Mouse (Mus musculus): ENCODE measurements around the gene Tbc1d23. TPM values are rescaled to one million over a fixed set of nuclear protein-coding genes. Genes with fewer than 3 reads are reported as not detected.
"Not testable (repeated sequence)": the region's sequence is repeated elsewhere in the genome, so short reads cannot be mapped to it uniquely, and the experiment has no call there.

Tbc1d23 gene
- total RNA-seq, 2 experiments from 2014 or later = 41.2 to 44.9 TPM

DNA sequence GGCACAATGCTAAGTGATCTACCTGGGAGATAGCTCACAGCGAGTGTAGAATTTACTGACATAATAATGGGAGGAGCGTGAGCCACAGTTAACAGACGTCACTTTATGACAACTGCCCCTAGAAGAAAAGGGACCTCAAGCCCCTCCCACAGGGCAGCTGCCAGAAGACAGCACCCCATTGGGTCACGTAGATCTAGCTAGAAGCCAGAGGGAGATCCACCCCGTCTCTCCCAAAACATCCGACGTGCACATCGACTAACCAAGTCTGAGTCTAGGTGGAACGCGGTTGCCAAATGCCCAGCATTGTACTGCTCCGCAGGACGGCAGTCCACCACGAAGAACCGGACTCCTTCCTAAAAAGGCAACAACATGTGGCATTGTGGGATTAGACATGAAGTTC, 40.1 kb downstream of the Tbc1d23 start:
- TF ChIP-seq CTCF (conservative IDR thresholded peaks at IDR 0.05) = no peak
- no peak for DNase-seq (ENCODE audit: low spot score in 2 of 2)
- Histone ChIP-seq H3K27ac (no peak overlapping the region), H3K4me3 (no peak overlapping the region)

DNA sequence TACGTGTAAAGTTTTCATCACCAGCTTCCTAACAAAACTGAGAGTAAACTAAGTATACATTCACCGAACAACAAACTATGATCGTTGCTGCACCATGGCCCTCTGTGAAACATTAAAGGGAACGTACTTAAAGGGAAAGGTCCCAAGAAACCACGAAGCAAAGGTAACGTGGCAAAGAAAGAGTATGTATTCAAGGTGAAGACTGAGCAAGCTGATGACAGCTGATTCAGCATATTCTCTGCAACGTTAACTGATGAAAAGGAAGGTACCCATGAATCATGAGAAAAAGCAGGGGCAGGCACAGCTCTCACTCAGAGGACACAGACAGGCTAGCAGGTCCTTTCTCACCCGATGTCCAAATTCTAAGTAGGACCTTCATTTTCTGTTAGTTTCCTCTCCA, 40.9 kb downstream of the Tbc1d23 start:
- H3K27ac ChIP-seq = 0 out of 2 replicates have a peak overlapping the region, but pooled peaks have one; percentile 54
- TF ChIP-seq CTCF (conservative IDR thresholded peaks at IDR 0.05) = no peak
- no peak overlapping the region for H3K4me3 ChIP-seq
- DNase-seq (ENCODE audit: low spot score in 2 of 2) = no peak

DNA sequence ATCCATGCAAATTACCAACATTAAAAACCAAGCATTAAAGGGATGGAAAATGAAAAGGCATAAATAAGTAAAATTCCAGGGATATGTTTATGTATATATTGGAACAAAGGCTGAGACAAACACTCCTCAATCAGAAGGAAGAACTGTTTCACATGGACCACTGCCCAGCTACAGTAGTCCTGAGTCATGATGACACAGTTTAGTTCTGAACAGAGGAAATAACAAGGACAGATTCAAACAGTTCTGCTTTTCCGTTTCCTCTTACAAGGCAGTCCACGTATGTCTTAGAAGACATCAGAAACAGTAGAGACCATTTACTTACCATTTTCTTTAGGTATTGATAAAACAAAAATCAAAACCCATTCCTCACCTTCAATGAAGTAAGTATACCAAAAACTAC, 41.8 kb downstream of the Tbc1d23 start:
- no peak for DNase-seq (ENCODE audit: low spot score in 2 of 2)
- H3K4me3 ChIP-seq = no peak overlapping the region
- H3K27ac ChIP-seq = peak overlapping the region; percentile 54
- no peak for TF ChIP-seq CTCF (conservative IDR thresholded peaks at IDR 0.05)

DNA sequence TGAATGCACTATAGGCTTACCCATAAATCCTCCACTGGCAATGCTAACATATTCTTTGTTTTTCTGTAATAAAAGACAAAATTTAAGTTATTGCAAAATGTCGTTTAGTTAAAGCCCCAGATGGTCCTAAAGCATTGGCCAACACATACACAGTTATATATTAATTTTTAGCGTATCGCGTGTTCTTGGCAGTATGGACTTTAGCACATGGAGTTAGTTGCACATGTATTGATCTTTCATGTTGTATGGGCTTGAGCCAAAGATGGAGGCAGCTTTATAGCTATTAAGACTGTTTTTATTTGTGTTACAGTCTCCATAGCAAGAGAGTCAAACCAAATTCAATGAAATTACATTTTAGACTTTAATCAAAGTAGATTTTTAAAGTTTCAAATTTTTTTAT, 44.7 kb downstream of the Tbc1d23 start:
- no peak overlapping the region for H3K4me3 ChIP-seq
- no peak overlapping the region for H3K27ac ChIP-seq
- DNase-seq (ENCODE audit: low spot score in 2 of 2) = no peak
- no peak for TF ChIP-seq CTCF (conservative IDR thresholded peaks at IDR 0.05)

DNA sequence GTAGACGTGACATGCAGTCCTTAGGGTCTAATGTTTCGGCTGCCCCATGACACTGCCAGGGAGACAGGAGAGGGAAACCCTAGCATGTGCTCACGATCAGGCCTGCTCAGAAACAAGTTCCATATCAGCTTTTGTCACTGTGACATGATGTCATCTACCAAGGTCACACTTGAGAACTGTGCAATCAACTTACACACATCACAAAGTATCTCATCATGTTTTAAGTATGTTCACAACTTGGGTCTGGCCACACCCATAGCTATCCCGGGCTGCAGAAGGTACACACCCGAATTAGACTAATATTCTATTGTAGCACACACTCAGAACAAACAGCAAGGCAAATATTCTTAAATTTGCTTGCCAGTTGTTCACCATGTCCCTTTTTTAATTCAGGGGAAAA, 49.3 kb downstream of the Tbc1d23 start:
- TF ChIP-seq CTCF (conservative IDR thresholded peaks at IDR 0.05) = no peak
- Histone ChIP-seq H3K27ac (no peak overlapping the region), H3K4me3 (no peak overlapping the region)
- no peak for DNase-seq (ENCODE audit: low spot score in 2 of 2)

DNA sequence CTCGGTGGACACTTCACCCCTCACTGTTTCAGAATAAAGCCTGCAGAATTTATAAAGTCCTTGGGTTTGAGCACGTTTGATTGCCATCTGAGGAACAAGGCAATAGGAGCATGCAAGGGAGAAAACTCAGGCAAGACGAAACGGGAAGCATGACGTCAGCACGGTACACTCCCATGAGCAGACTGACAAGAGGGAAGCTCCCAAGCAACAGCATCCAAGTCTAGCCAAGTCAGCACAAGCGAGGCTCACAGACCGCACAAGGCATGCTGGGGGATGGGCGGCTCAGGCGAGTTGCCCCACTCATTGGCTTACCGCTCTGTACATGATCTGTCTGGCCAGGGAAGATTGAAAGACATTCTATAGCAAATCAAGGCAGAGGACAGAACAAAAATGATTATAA, 50.1 kb downstream of the Tbc1d23 start:
- Histone ChIP-seq H3K27ac (no peak overlapping the region), H3K4me3 (no peak overlapping the region)
- peak; percentile 19 to 32 for DNase-seq (ENCODE audit: low spot score in 2 of 2)
- no peak for TF ChIP-seq CTCF (conservative IDR thresholded peaks at IDR 0.05)

DNA sequence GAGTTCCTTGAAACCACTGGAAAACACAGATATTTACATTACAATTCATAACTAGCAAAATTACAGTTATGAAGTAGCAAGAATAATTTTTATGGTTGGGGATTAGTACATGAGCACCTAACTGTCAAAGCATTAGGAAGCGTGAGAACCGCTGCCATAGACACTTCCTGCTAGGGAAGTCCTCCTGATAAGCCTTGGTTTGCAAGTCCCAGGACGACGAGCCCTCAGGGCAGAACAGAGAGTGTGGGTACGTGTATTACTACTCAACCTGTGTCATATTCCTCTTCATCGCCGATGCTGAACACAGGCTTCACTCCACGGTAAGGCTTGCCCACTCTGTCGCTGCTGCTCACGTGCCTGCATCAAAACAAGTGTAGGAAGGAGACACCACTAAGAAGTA, 53.6 kb downstream of the Tbc1d23 start:
- H3K4me3 ChIP-seq = no peak overlapping the region
- no peak for DNase-seq (ENCODE audit: low spot score in 2 of 2)
- no peak overlapping the region for H3K27ac ChIP-seq
- TF ChIP-seq CTCF (conservative IDR thresholded peaks at IDR 0.05) = no peak

DNA sequence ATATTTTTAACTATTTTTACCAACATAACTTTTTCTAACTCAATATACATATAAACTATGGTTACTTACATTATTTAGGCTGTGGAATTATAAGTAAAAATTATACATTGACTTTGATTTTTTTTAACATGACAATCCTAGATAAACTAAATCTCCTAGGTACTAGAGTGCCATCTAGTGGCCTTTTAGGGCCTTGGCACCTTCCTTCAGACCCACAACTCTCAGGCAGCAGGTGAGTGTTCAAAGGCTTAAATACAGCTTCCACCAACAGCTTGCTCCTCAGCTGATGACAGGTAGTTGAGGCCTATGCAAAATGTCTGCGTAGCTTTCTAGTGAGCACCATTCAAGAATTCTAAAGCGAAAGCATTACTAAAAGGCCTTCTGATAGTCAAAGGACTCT, 54.0 kb downstream of the Tbc1d23 start:
- peak; percentile 95 for TF ChIP-seq CTCF (conservative IDR thresholded peaks at IDR 0.05)
- Histone ChIP-seq H3K4me3 (no peak overlapping the region), H3K27ac (no peak overlapping the region)
- peak; percentile 20 to 49 for DNase-seq (ENCODE audit: low spot score in 2 of 2)

DNA sequence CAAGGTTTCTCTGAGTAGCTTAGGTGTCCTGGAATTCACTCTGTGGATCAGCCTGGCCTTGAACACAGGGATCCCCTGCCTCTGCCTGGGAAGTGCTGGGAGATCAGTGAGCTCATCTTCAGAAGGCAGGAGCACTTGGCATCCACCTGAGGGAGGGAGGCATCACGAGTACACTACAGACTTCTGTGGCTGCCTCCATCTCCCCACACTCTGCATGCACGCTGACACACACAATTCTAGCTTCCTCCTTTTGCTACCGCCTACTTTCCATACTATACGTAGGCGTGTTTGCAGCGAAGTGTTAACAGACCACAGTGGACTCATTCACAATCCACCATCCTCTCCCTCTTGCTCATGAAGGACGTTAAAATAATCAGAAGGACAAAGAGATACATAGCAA, 55.0 kb downstream of the Tbc1d23 start:
- Histone ChIP-seq H3K27ac (no peak overlapping the region), H3K4me3 (no peak overlapping the region)
- no peak for TF ChIP-seq CTCF (conservative IDR thresholded peaks at IDR 0.05)
- no peak for DNase-seq (ENCODE audit: low spot score in 2 of 2)

DNA sequence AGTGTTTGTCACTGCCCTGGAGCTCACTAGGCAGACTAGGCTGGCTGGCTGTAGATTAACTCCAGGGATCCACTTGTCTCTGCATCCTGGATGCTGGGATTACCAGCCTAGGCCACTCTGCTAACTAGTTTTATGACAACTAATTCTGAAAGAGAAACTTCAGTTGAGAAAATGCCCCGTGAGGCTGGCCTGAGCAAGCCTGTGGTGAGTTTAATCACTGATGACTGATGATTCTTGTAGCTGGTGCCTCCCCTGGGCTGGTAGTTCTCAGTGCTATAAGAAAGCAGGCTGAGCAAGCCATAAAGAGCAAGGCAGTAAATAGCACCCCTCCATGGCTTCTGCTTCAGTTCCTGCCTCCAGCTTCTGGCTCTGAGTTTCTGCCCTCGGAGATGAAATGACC, 55.6 kb downstream of the Tbc1d23 start:
- DNase-seq (ENCODE audit: low spot score in 2 of 2) = no peak
- TF ChIP-seq CTCF (conservative IDR thresholded peaks at IDR 0.05) = no peak
- no peak overlapping the region for H3K4me3 ChIP-seq
- H3K27ac ChIP-seq = no peak overlapping the region

DNA sequence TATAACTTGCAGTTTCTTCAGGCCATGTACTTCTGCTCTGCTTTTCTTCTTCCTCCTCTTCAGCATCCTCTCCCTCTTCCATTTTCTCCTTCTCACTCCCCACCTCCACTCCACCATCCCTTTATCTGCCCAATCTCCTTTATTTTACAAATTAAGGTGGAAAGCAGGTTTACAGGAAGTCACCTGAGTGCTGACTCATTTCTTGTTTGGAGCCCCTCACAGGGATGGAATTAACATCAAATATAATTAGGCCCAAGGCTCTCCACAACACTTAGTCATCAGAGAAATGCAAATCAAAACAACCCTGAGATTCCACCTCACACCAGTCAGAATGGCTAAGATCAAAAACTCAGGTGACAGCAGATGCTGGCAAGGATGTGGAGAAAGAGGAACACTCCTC, 56.8 kb downstream of the Tbc1d23 start:
- H3K27ac ChIP-seq; H3K4me3 ChIP-seq; DNase-seq (ENCODE audit: low spot score in 2 of 2): not testable (repeated sequence)

DNA sequence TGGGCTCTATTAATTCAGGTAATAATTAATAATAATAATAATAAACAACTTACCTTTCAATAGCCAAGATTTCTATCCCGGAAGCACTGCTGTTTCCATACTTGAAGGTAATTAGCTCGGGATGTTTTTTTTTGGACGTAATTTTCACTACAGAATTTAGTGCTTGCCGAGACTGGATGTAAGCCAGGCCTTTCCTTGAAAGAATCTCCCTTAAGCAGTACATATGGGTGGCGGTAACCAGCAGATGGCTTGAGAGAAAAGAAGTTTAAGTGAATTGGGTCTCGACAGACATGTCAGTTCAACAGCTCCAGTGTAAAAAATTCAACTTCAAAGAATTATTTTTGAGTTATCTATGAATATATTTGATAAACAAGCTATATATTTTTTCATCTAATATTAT, 59.7 kb downstream of the Tbc1d23 start:
- no peak for TF ChIP-seq CTCF (conservative IDR thresholded peaks at IDR 0.05)
- no peak overlapping the region for H3K4me3 ChIP-seq
- no peak for DNase-seq (ENCODE audit: low spot score in 2 of 2)
- no peak overlapping the region for H3K27ac ChIP-seq

DNA sequence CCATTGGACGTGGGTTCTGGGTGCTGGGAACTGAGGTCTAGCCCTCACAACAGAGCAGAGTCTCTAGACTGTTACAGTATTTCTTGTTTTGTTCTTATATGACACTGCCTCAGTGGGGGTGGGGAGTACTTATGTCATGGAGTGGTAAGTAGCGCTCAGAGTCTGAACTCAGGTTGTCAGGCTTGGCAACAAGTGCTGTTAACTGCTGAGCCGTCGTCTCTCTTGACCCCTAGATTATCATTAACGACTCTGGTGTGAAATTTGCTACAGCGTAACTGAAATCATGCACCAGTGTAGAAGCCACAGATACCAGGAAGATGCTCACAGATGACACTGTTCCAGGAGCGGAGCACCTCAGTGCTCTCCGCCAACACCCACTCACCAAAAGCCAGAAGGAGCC, 60.1 kb downstream of the Tbc1d23 start:
- no peak overlapping the region for H3K4me3 ChIP-seq
- TF ChIP-seq CTCF (conservative IDR thresholded peaks at IDR 0.05) = no peak
- H3K27ac ChIP-seq = no peak overlapping the region
- no peak for DNase-seq (ENCODE audit: low spot score in 2 of 2)

DNA sequence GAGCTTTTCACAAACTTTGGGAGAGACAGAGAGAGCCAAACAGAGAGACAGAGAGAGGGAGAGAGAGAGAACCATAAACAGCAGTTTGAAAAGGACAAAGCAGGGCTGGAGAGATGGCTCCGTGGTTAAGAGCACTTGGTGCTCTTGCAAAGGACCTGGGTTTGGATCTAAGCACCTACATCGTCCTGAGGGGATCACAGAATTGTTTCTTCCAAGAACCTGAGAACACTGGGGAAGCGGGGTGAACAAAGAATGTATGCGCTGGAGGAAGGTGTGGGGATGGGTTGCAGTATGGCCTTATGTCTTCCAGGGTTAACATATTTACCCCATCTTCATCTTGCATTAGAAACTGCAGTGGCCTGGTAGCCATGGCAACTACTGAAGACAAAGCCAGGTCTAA, 63.1 kb downstream of the Tbc1d23 start:
- no peak for TF ChIP-seq CTCF (conservative IDR thresholded peaks at IDR 0.05)
- no peak overlapping the region for H3K4me3 ChIP-seq
- DNase-seq (ENCODE audit: low spot score in 2 of 2) = no peak
- 0 out of 2 replicates have a peak overlapping the region, but pooled peaks have one; percentile 89 for H3K27ac ChIP-seq

DNA sequence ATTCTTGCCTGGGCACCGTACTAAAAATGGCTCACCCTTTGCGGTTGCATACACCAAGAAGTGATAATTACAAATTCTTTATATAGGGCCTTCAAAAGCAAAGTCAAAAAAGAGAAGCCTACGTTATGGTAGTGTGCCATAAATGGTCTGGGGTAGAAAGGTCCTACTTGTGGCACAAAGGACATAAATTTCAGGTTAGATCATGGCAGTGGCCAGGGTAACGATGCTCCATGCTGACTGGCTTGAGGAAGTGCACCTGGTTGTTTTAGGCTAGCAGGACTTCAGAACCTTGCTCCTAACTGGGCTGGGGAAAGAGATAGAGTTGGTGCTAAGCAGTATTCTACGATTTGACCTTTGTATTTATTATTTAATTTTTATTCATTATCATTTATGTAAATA, 63.8 kb downstream of the Tbc1d23 start:
- H3K27ac ChIP-seq = peak overlapping the region; percentile 89
- DNase-seq (ENCODE audit: low spot score in 2 of 2) = peak in 1 of 2 experiments; percentile 24
- TF ChIP-seq CTCF (conservative IDR thresholded peaks at IDR 0.05) = no peak
- peak overlapping the region; percentile 85 for H3K4me3 ChIP-seq

Measured in layer of hippocampus, adult 2 months (tissue).